Mouse (Mus musculus) spleen, adult 2 months (tissue): ENCODE results near the gene Hesx1. TPM values are rescaled to one million over a fixed set of nuclear protein-coding genes. Genes with fewer than 3 reads are reported as not detected.
A peak's percentile ranks its signal among the peaks of the same experiment; 100 is the strongest.

Experiments
- DNase-seq, 2 experiments: peaks; one replicate each; pipeline versions ENCODE4 v3.0.0 to v3.0.0-alpha.2; 2012 to 2021; ENCODE audit warnings: low spot score in 2 of 2, low read depth in 1 of 2
- H3K27ac ChIP-seq: fragments of 200-500 bp; 2 replicates; pipeline ENCODE4 v1.5.1; 2012; ENCODE audit warnings: low read length, inconsistent platforms; ENCODE audit not compliant: insufficient read depth
- H3K27me3 ChIP-seq: fragments of 200-500 bp; 2 replicates; pipeline ENCODE4 v1.6.1; 2012; ENCODE audit warnings: mild to moderate bottlenecking, moderate library complexity, low read length, inconsistent platforms; ENCODE audit not compliant: control insufficient read depth, insufficient read depth
- H3K36me3 ChIP-seq: fragments of 200-500 bp; 2 replicates; pipeline ENCODE4 v1.6.1; 2012; ENCODE audit warnings: mild to moderate bottlenecking, low read length, inconsistent platforms; ENCODE audit not compliant: control insufficient read depth, insufficient read depth
- H3K4me1 ChIP-seq: fragments of 200-500 bp; 2 replicates; pipeline ENCODE4 v1.6.1; 2011; ENCODE audit warnings: inconsistent platforms; ENCODE audit not compliant: control insufficient read depth, insufficient read depth, insufficient read length
- H3K4me3 ChIP-seq: fragments of 200-500 bp; 2 replicates; pipeline ENCODE4 v1.5.1; 2011; ENCODE audit warnings: mild to moderate bottlenecking, inconsistent platforms; ENCODE audit not compliant: insufficient read depth, insufficient read length; ENCODE audit errors: extremely low read depth
- CTCF ChIP-seq: fragments of 200-500 bp; IDR thresholded peaks from 2 replicates; pipeline ENCODE4 v1.5.1; 2011; ENCODE audit warnings: mild to moderate bottlenecking, inconsistent platforms; ENCODE audit not compliant: insufficient read depth, insufficient read length, insufficient replicate concordance; ENCODE audit errors: extremely low read depth
- POLR2A ChIP-seq: fragments of 200-500 bp; IDR thresholded peaks from 2 replicates; pipeline ENCODE4 v1.6.1; 2011; ENCODE audit warnings: low read depth, low read length, inconsistent platforms
- WGBS: fragments of 180-500 bp; shearing (Covaris S2); methylation state at CpG from one replicate; pipeline ENCODE4 v1.1.7; 2018; 5-methylcytosine and 5-hydroxymethylcytosine counted together
- polyA plus RNA-seq: library from polyadenylated mRNA; depleted of rRNA; stranded (reverse); fragments of >200 nt; gene quantifications from 2 replicates; pipeline ENCODE4 v1.2.3, GENCODE M21; 2012

The Hesx1 gene
- polyA plus RNA-seq, 1 experiment: not detected

DNA sequence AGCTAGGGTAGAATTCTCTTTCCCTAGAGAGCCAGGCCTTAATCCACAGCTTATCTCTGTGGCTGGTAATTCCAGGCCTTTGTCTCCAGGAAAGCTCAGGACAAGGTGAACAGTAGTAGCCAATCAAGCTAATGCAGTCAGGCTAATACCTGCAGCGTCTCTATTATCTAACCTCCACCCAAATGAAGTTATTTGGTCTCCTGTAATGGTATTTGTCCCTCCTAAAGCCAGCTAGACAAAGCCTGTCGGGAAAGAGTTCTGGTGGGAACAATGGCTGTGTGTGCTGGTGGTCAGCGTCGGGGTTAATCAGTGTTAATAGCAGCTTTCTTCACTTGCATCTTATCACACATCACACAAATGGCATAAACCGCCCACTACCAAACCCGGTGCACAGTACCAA is 11.7 kb downstream of the Hesx1 start:
- Histone ChIP-seq H3K27me3 (no peaks in the 10 kb centered on the region), H3K4me3 (no peak overlapping the region), H3K36me3 (no peaks in the 10 kb centered on the region), H3K27ac (no peak overlapping the region), H3K4me1 (no peaks in the 10 kb centered on the region)
- DNase-seq: no peak
- TF ChIP-seq CTCF: no peak
- TF ChIP-seq POLR2A: no peak
- 79% methylated on average over 6 of the region's 6 CpGs for WGBS

DNA sequence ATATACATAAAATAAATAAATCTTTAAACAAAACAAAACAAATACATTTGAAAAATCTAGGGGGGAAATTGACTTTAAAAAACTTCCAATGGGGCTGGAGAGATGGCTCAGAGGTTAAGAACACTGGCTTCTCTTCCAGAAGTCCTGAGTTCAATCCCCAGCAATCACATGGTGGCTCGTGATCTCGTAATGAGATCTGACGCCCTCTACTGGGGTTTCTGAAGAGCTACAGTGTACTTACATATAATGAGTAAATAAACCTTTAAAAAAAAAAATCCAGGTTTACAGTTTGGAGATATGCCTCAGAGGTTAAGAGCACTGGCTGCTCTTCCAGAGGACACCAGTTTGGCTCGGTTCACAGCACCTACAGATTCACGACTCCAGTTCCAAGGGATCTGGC is 17.3 kb downstream of the Hesx1 start:
- Histone ChIP-seq H3K4me1 (no peaks in the 10 kb centered on the region), H3K27me3 (no peaks in the 10 kb centered on the region), H3K36me3 (no peaks in the 10 kb centered on the region), H3K27ac (no peak overlapping the region), H3K4me3 (no peak overlapping the region)
- no peak for DNase-seq
- WGBS: 83% methylated on average over 5 of the region's 5 CpGs
- no peak for TF ChIP-seq POLR2A

DNA sequence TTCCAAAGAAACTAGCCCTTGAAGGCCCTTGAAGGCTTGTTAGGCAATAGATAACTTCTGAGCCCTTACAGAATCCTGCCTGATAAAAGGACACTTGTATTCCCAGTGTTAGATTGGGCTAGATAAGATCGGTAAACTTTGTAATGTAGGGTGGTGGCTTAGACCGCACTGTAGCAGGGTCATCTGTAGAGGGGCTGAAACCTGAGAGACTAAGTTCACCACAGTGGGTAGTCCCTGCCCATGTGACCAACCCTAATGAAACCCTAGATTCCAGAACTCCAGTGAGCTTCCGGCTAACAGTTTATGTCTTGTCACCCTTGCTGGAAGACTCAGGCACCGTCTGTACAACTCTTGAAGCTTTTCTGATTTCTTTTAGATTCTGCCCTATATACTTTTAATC is 19.4 kb downstream of the Hesx1 start:
- no peaks in the 10 kb centered on the region for H3K36me3 ChIP-seq
- no peak overlapping the region for H3K27ac ChIP-seq
- TF ChIP-seq CTCF: no peak
- TF ChIP-seq POLR2A: no peak
- H3K27me3 ChIP-seq: no peaks in the 10 kb centered on the region
- 84% methylated on average over 4 of the region's 4 CpGs for WGBS
- no peak for DNase-seq
- no peak overlapping the region for H3K4me3 ChIP-seq
- H3K4me1 ChIP-seq: no peaks in the 10 kb centered on the region

DNA sequence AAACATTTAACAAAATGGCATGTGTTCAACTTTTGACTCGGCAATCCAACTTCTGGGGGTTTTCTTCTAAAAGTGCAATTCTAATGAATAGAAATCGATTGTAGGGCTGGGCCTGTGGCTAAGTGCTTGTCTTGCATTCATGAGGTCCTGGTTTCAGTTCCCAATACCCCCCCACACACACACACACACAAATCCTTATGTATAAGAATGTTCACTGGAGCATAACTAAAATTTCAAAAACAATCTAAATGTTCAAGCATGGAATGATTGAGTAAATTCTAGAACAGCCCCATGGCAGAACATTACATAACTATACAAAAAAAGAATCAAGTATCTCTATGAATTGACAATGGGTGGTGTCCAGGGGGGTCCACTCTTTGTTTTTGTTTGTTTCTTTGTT is 23.7 kb downstream of the Hesx1 start:
- Histone ChIP-seq H3K4me1 (no peaks in the 10 kb centered on the region), H3K27me3 (no peaks in the 10 kb centered on the region), H3K27ac (no peak overlapping the region), H3K4me3 (no peak overlapping the region), H3K36me3 (no peaks in the 10 kb centered on the region)
- DNase-seq: no peak
- no peak for TF ChIP-seq CTCF
- WGBS: 55% methylated on average over 2 of the region's 2 CpGs

DNA sequence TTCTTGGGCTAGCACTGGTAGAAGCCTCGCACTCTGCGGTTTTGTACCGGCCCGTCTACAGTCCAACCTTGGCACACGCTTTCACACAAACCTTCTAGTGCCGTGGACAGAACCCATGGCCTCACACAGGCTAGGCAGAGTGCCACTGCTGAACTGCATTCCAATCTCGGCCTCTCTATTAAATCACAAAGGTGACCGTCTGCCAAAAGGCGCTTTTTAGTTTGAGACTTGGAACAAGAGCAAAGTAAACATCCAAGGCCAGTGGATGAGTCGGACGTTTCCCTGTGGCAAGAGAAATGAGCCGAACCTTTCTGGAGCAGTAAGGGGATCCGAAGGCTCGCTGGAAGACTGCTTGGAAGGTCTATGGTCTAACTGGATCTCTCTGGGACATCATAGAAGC is 25.6 kb downstream of the Hesx1 start:
- Histone ChIP-seq H3K4me3 (no peak overlapping the region), H3K4me1 (no peaks in the 10 kb centered on the region), H3K36me3 (no peaks in the 10 kb centered on the region), H3K27me3 (no peaks in the 10 kb centered on the region), H3K27ac (no peak overlapping the region)
- TF ChIP-seq POLR2A (no peak), CTCF (no peak)
- WGBS: 90% methylated on average over 14 of the region's 14 CpGs
- no peak for DNase-seq

DNA sequence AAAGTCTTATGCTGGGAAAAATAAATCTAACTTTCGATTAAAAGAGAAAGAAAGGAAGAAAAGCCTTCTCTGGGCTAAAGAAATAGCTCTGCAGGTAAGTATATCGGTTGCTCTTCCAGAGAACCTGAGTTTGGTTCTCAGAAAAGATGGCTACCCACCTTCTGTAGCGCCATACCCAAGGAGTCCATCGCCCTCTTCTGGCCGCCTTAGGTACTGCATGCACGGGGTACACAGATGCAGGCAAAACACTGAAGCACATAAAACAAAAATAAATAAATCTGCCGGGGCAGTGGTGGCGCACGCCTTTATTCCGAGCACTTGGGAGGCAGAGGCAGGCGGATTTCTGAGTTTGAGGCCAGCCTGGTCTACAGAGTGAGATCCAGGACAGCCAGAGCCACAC is 28.7 kb downstream of the Hesx1 start:
- Histone ChIP-seq H3K4me3 (no peak overlapping the region), H3K27ac (no peak overlapping the region), H3K36me3 (no peaks in the 10 kb centered on the region), H3K27me3 (no peaks in the 10 kb centered on the region), H3K4me1 (no peaks in the 10 kb centered on the region)
- peak; percentile 34 to 52 for DNase-seq
- 49% methylated on average over 11 of the region's 11 CpGs for WGBS
- TF ChIP-seq POLR2A (no peak), CTCF (peak; percentile 81; the same call in 1 of the 2 replicates)

DNA sequence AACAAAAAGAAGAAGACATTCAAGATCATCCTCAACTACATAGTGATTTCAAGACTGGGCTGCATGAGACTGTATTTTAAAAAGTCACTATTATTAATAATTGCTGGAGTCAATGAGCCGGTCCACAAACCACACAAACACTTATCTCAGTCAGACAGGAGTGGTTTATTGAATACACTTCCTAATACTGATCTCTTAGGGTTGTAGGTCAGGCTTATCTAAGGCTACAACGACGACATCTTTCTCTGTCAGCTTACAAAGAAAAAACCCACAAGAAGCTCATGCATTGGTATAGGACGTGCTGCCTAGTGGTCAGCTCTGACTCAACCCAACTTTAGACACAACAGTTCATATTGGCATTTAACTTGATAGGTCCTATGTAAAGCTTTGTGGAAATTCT is 30.4 kb downstream of the Hesx1 start:
- no peak for DNase-seq
- Histone ChIP-seq H3K4me3 (no peak overlapping the region), H3K27ac (no peak overlapping the region), H3K27me3 (no peaks in the 10 kb centered on the region), H3K4me1 (no peaks in the 10 kb centered on the region), H3K36me3 (no peaks in the 10 kb centered on the region)
- no peak for TF ChIP-seq POLR2A
- no peak for TF ChIP-seq CTCF
- WGBS: 50% methylated on average over 4 of the region's 4 CpGs
